Mouse (Mus musculus) duodenum, adult 2 months (tissue): Measurements from ENCODE around the gene Tor1aip1. TPM values are rescaled to one million over a fixed set of nuclear protein-coding genes. Genes with fewer than 3 reads are reported as not detected.

Experiments used
- polyA plus RNA-seq: library from polyadenylated mRNA; depleted of rRNA; stranded (reverse); fragments of >200 nt; gene quantifications from 2 replicates; pipeline ENCODE4 v1.2.3, GENCODE M21; 2012; ENCODE audit warnings: low replicate concordance; rRNA removed

The Tor1aip1 gene
- 5.2 and 12.9 TPM in 2 replicates for polyA plus RNA-seq

DNA sequence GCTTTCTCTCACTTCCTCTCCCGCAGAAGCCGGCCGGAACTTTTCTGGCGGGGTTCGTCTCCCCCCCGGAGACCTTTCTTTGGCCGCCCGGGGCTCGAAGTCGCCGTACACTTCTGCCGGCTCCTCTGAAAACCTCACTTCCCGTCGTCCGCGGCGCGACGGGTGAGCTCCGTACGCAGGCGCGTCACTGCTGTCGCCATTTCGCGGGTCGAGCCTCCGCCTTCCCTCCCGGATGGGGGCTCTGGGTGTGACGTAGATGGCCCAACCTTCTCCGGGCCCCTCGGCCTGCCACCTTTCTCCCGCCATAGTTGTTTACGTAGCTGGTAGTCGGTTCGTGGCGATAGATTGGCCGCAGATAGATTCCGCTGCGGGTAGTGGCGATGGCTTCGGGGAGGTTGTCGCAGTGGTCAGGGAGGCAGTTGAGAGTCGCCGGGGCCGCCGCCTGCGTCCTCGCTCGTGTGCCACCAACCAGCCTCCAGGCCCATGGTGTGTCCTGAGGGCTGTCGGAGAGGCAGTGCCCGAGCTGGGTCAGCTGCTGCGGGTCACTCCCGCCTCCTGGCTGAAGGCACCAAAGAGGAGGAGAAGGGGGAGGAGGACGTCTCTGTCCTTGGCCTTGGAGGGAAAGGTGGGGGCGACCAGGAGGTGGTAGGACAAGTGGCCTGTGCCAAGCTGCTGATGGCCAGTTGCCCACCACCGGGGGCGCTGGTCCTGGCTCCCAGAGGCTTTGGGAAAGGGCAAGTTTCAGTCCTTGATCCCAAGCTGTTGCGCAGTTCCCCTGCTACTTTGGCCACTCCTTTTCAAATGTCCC lies at the start of gene Tor1aip1:
Gene Tor1aip1 (minus strand): TSS at position 551 of the 808 bp plus-strand sequence.

DNA sequence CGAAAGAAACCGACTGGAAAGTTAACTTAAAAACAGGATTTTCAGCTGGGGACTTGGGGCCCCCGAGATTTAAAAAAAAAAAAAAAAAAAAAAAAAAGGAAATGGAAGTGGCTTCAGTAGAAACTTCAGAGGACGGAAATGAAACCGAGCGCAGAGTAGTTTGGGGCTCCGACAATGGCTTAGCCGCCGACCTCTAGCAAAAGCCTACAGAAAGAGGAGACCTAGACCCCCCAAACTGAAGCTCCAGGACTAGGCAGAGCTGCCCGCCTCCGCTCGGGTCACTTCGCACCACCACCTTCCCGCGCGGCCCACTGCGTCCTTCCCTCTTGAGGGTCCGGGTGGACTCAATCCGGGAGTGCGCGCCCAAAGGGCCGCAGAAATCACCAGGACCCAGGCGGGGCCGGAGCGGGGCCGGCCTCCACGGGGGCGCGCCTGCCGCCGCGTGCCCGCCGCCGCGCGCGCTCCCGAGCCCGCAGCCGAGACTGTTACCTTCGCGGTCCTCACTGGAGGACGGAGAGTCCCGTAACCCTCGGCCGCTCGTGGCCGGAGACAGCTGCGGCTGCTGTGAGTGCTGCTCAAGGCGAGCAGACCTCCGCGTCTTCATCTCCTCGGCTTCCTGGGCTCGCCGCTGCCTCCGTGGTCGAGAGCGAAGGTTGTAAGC lies 881 bp downstream of the Tor1aip1 start, which contains the start of gene Tor1aip2:
Gene Tor1aip2 (plus strand): TSS at position 135 of the 661 bp plus-strand sequence.

DNA sequence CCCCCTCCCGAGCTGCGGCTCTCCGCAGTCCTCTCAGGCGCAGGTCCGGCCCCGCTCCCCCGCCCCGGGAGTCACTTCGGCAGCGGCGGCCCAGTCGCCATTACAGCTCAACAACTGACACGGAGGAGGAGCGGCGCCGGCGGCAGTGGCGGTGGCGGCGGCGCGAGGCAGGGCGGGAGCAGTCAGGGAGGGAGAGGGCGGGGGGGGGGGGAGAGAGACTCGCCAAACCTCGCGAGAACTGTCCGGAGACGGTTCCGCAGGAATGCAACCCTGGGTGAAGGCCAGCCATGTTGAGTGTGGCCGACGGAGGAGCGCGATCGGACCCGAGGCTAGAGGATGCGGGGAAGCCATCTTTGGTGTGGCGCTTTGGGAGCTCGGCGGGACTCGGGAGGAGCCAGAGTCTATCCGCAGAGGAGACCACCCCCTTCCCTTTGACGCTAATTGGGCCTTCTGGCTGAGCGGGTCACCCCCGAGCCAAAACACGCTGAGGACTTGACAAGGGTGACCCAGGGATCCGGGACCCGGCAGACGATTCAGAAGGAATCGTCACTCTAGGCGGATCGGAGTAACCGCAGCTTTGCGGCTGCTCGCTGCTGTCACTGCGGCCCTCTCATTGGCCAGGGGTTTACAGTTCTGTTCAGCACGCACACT lies 63.1 kb downstream of the Tor1aip1 start, which contains the start of gene Cep350:
Gene Cep350 (minus strand): TSS at position 188 of the 651 bp plus-strand sequence.

Other genes with a start within 250 kb of the Tor1aip1 start
- 74.2 and 98.5 TPM in 2 replicates for gene Qsox1, start 223.6 kb downstream of the Tor1aip1 start, polyA plus RNA-seq
- 2.4 and 4.1 TPM in 2 replicates for gene Cep350, start 63.2 kb downstream of the Tor1aip1 start, polyA plus RNA-seq
- gene Tor1aip2, start 1.1 kb downstream of the Tor1aip1 start, polyA plus RNA-seq: 46.4 and 60.1 TPM in 2 replicates
- gene Fam163a, start 168.5 kb upstream of the Tor1aip1 start, polyA plus RNA-seq: 0.18 and 0.37 TPM in 2 replicates